Mouse (Mus musculus): ENCODE measurements around the gene Ogfod1. TPM values are rescaled to one million over a fixed set of nuclear protein-coding genes. Genes with fewer than 3 reads are reported as not detected.
A peak's percentile ranks its signal among the peaks of the same experiment; 100 is the strongest.
"Not testable (repeated sequence)": the region's sequence is repeated elsewhere in the genome, so short reads cannot be mapped to it uniquely, and the experiment has no call there.

Gene Ogfod1
- polyA plus RNA-seq, 1 experiment = 31.9 TPM

DNA sequence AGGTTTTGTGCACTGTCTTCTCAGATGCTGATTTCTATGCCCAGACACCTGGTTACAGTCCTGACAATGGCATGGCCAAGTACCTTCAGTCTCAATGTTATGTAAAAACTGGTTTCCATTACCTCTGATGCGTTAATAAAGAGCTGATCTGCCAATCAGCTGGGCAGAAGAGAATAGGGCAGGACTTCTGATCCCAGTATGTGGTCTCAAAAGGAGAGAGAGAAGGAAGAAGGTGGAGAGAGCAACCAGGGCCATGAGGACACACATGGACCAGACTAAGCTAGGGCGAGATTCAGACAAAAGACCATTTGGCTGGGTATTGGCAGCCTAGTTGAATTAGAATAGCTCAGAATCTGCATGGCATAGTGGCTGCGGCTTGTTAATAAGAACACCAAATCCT lies 3.4 kb upstream of the Ogfod1 start:
- TF ChIP-seq CTCF (IDR thresholded peaks at IDR 0.05; ENCODE audit: low read depth, low read length) (no peak), POLR2A (IDR thresholded peaks at IDR 0.05; ENCODE audit: insufficient read depth, low read length) (no peak), EP300 (IDR thresholded peaks at IDR 0.05; ENCODE audit: insufficient read depth, low read depth, low read length) (no peak)
- no peaks in the 10 kb centered on the region for H3K27me3 ChIP-seq (ENCODE audit: control insufficient read depth, insufficient read depth, low read length, poor library complexity, severe bottlenecking)

DNA sequence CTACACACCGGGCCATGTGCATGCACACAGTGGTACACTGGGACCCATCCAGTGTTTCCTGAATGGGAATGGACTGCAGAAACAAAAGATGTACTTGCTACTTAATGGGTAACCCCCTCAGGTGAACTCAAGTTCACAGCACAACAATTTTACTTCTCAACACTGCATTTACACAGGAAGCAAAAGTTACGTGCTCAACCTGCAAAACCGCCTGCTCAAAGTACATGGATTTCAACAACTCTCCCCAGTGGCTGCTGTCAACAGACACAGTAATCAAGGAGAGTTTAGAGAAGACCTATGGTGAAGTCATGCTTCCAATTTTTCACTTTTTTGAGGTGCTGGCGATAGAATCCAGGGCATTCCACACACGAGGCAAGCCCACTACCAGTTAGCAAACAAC lies 1.8 kb upstream of the Ogfod1 start:
- Histone ChIP-seq H3K4me3 (ENCODE audit: low read depth, low read length) (peak overlapping the region; percentile 56), H3K9me3 (replicated peaks; ENCODE audit: control insufficient read depth, insufficient read depth, low read length, poor library complexity, severe bottlenecking) (no peaks in the 10 kb centered on the region), H3K27ac (ENCODE audit: insufficient read depth, low read length) (no peak overlapping the region), H3K9ac (ENCODE audit: low read depth, poor library complexity, severe bottlenecking) (peak overlapping the region; percentile 91), H3K27me3 (ENCODE audit: control insufficient read depth, insufficient read depth, low read length, poor library complexity, severe bottlenecking) (no peaks in the 10 kb centered on the region), H3K36me3 (ENCODE audit: control insufficient read depth, insufficient read depth, low read length, poor library complexity, severe bottlenecking) (peaks cover 27% of the 10 kb centered on the region), H3K4me1 (ENCODE audit: control insufficient read depth, insufficient read depth, low read length) (peaks cover 3% of the 10 kb centered on the region)
- TF ChIP-seq POLR2A (IDR thresholded peaks at IDR 0.05; ENCODE audit: insufficient read depth, low read length) (no peak), EP300 (IDR thresholded peaks at IDR 0.05; ENCODE audit: insufficient read depth, low read depth, low read length) (no peak), CTCF (IDR thresholded peaks at IDR 0.05; ENCODE audit: low read depth, low read length) (no peak)

More for the DNA sequence above, 3.4 kb upstream of the Ogfod1 start:
- Histone ChIP-seq H3K27ac (ENCODE audit: insufficient read depth, low read length) (peak overlapping the region; percentile 41; the same call in 1 of the 2 replicates), H3K9ac (ENCODE audit: low read depth, poor library complexity, severe bottlenecking) (peak overlapping the region; percentile 24; the same call in 1 of the 2 replicates), H3K4me1 (ENCODE audit: control insufficient read depth, insufficient read depth, low read length) (peaks cover 3% of the 10 kb centered on the region), H3K4me3 (ENCODE audit: low read depth, low read length) (no peak overlapping the region), H3K36me3 (ENCODE audit: control insufficient read depth, insufficient read depth, low read length, poor library complexity, severe bottlenecking) (peaks cover 33% of the 10 kb centered on the region), H3K9me3 (replicated peaks; ENCODE audit: control insufficient read depth, insufficient read depth, low read length, poor library complexity, severe bottlenecking) (no peaks in the 10 kb centered on the region)

DNA sequence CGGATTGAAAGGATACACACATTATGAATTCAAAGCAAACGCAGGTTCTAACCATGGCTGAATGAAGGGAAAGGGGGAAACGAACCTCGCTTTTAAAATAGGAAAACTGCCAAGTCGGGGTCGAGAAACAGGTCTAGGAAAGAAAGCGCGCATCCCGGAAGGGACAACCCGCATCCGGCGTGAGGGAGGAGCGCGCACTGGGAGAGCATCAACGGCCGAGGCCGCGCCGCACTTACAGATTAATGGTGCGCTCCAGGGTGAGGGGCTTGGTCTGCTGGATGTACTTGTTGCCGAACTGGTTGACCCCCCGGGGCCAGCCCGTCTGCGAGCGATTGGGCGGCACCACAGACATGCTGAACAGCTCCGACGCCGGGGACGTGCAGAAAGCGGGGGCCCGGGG lies 457 bp upstream of the Ogfod1 start:
- Histone ChIP-seq H3K36me3 (ENCODE audit: control insufficient read depth, insufficient read depth, low read length, poor library complexity, severe bottlenecking) (peaks cover 14% of the 10 kb centered on the region), H3K9ac (ENCODE audit: low read depth, poor library complexity, severe bottlenecking) (peak overlapping the region; percentile 91), H3K27ac (ENCODE audit: insufficient read depth, low read length) (peak overlapping the region; percentile 86), H3K4me3 (ENCODE audit: low read depth, low read length) (peak overlapping the region; percentile 97)
- not testable (repeated sequence) for H3K27me3 ChIP-seq (ENCODE audit: control insufficient read depth, insufficient read depth, low read length, poor library complexity, severe bottlenecking); H3K4me1 ChIP-seq (ENCODE audit: control insufficient read depth, insufficient read depth, low read length); H3K9me3 ChIP-seq (replicated peaks; ENCODE audit: control insufficient read depth, insufficient read depth, low read length, poor library complexity, severe bottlenecking)

DNA sequence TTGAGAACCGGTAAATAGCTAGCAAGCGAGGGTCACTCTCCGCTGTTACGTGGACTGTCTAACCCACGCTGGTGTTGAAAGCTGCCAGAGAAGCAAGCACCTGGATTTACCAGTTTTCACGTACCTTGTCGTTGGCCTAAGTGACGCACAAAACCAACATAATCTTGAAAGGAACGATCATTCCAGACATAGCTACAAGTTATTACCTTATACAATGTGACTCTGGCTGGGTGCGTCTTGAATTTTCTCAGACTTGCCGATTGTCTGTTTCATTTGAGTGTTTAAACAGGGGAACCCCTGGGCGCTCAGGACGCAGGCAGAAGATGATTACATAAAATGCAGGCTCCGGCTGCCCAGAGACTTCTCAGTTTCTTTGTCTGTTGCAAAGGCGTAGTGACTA lies 808 bp downstream of the Ogfod1 start:
- Histone ChIP-seq H3K36me3 (ENCODE audit: control insufficient read depth, insufficient read depth, low read length, poor library complexity, severe bottlenecking) (peaks cover 10% of the 10 kb centered on the region), H3K4me1 (ENCODE audit: control insufficient read depth, insufficient read depth, low read length) (peaks cover 1% of the 10 kb centered on the region), H3K27ac (ENCODE audit: insufficient read depth, low read length) (no peak overlapping the region), H3K27me3 (ENCODE audit: control insufficient read depth, insufficient read depth, low read length, poor library complexity, severe bottlenecking) (no peaks in the 10 kb centered on the region), H3K9me3 (replicated peaks; ENCODE audit: control insufficient read depth, insufficient read depth, low read length, poor library complexity, severe bottlenecking) (no peaks in the 10 kb centered on the region), H3K9ac (ENCODE audit: low read depth, poor library complexity, severe bottlenecking) (peak overlapping the region; percentile 41), H3K4me3 (ENCODE audit: low read depth, low read length) (peak overlapping the region; percentile 77)
- TF ChIP-seq EP300 (IDR thresholded peaks at IDR 0.05; ENCODE audit: insufficient read depth, low read depth, low read length) (no peak), CTCF (IDR thresholded peaks at IDR 0.05; ENCODE audit: low read depth, low read length) (no peak), POLR2A (IDR thresholded peaks at IDR 0.05; ENCODE audit: insufficient read depth, low read length) (no peak)

DNA sequence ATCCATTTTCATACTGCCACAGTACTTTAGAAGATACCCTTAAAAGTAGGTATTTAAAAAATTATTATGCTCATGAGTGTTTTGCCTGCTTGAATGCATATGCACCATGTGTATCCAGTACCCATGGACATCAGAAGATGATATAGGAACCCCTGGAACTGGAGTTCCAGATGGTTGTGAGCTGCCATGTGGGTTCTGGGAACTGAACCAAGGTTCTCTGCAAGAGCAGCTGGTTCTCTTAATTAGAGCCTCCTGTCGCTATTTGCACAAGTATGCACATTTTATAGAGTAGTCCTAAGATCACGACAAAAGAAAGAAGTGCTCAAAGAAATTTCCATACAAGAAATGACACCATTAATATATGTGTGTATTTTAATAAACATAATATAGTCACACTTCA lies 10.8 kb downstream of the Ogfod1 start:
- Histone ChIP-seq H3K4me1 (ENCODE audit: control insufficient read depth, insufficient read depth, low read length) (no peaks in the 10 kb centered on the region), H3K27ac (ENCODE audit: insufficient read depth, low read length) (no peak overlapping the region), H3K27me3 (ENCODE audit: control insufficient read depth, insufficient read depth, low read length, poor library complexity, severe bottlenecking) (no peaks in the 10 kb centered on the region), H3K4me3 (ENCODE audit: low read depth, low read length) (no peak overlapping the region), H3K9me3 (replicated peaks; ENCODE audit: control insufficient read depth, insufficient read depth, low read length, poor library complexity, severe bottlenecking) (no peaks in the 10 kb centered on the region), H3K9ac (ENCODE audit: low read depth, poor library complexity, severe bottlenecking) (no peak overlapping the region), H3K36me3 (ENCODE audit: control insufficient read depth, insufficient read depth, low read length, poor library complexity, severe bottlenecking) (peaks cover 10% of the 10 kb centered on the region)
- TF ChIP-seq CTCF (IDR thresholded peaks at IDR 0.05; ENCODE audit: low read depth, low read length) (no peak), POLR2A (IDR thresholded peaks at IDR 0.05; ENCODE audit: insufficient read depth, low read length) (no peak), EP300 (IDR thresholded peaks at IDR 0.05; ENCODE audit: insufficient read depth, low read depth, low read length) (no peak)

DNA sequence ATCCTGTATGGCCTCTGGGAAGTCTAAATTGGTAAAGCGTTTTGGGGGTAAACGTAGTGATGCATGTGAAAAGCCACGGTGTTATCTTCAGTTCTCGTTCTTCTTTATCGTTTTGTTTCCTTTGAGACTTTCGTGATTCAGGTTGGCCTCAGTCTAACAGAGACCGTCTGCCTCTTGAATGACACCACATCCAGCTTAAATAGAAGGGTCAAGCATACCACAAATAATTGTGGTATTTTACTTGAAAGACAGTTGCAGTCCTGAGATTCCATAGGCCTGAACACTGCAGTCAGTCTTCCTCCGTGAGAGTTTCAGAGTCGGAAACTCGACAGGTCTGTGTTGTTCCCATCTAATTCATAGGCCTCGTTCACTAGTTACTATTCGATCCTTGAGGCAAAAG lies 15.7 kb downstream of the Ogfod1 start:
- H3K9me3 ChIP-seq (replicated peaks; ENCODE audit: control insufficient read depth, insufficient read depth, low read length, poor library complexity, severe bottlenecking) = no peaks in the 10 kb centered on the region
- no peak overlapping the region for H3K9ac ChIP-seq (ENCODE audit: low read depth, poor library complexity, severe bottlenecking)
- TF ChIP-seq CTCF (IDR thresholded peaks at IDR 0.05; ENCODE audit: low read depth, low read length) = no peak
- TF ChIP-seq POLR2A (IDR thresholded peaks at IDR 0.05; ENCODE audit: insufficient read depth, low read length) = no peak
- TF ChIP-seq EP300 (IDR thresholded peaks at IDR 0.05; ENCODE audit: insufficient read depth, low read depth, low read length) = no peak
- peaks cover 25% of the 10 kb centered on the region for H3K36me3 ChIP-seq (ENCODE audit: control insufficient read depth, insufficient read depth, low read length, poor library complexity, severe bottlenecking)
- no peaks in the 10 kb centered on the region for H3K4me1 ChIP-seq (ENCODE audit: control insufficient read depth, insufficient read depth, low read length)
- no peaks in the 10 kb centered on the region for H3K27me3 ChIP-seq (ENCODE audit: control insufficient read depth, insufficient read depth, low read length, poor library complexity, severe bottlenecking)
- H3K27ac ChIP-seq (ENCODE audit: insufficient read depth, low read length) = no peak overlapping the region
- H3K4me3 ChIP-seq (ENCODE audit: low read depth, low read length) = no peak overlapping the region

Data from ES-Bruce4 (cell line).